Mouse (Mus musculus): ENCODE measurements around the gene Atxn2. TPM values are rescaled to one million over a fixed set of nuclear protein-coding genes. Genes with fewer than 3 reads are reported as not detected.

Atxn2 gene
- polyA plus RNA-seq, 1 experiment from 2014 or later, result 37.3 TPM

Small RNA genes lying within 50 kb of the gene (microRNA-seq; reads per million reads assigned to microRNA genes)
- not detected for gene Mir7031

Other genes with a start within 250 kb of the Atxn2 start
- gene Adam1b, start 207.9 kb upstream of the Atxn2 start, polyA plus RNA-seq (2016; fragmentation: Nextera tagmentation; extraction: Ambion mirVana), result 0.04 TPM in 1 of 2 replicates, not detected in the other
- 1.4 and 1.8 TPM in 2 replicates for gene Adam1a, start 165.9 kb upstream of the Atxn2 start, polyA plus RNA-seq (2016; fragmentation: Nextera tagmentation; extraction: Ambion mirVana)
- not detected in 2 replicates for gene Gm42878, start 165.9 kb upstream of the Atxn2 start, polyA plus RNA-seq (2016; fragmentation: Nextera tagmentation; extraction: Ambion mirVana)
- 45.5 and 49.4 TPM in 2 replicates for gene Mapkapk5, start 165.4 kb upstream of the Atxn2 start, polyA plus RNA-seq (2016; fragmentation: Nextera tagmentation; extraction: Ambion mirVana)
- 104 and 111 TPM in 2 replicates for gene Aldh2, start 117.5 kb upstream of the Atxn2 start, polyA plus RNA-seq (2016; fragmentation: Nextera tagmentation; extraction: Ambion mirVana)
- gene Acad12, start 92.4 kb upstream of the Atxn2 start, polyA plus RNA-seq (2016; fragmentation: Nextera tagmentation; extraction: Ambion mirVana), result 2.1 TPM in 2 replicates
- gene Acad10, start 50.8 kb upstream of the Atxn2 start, polyA plus RNA-seq (2016; fragmentation: Nextera tagmentation; extraction: Ambion mirVana), result 3.7 and 3.9 TPM in 2 replicates
- 40.4 and 44.8 TPM in 2 replicates for gene Brap, start 50.8 kb upstream of the Atxn2 start, polyA plus RNA-seq (2016; fragmentation: Nextera tagmentation; extraction: Ambion mirVana)
- 6.9 and 8.1 TPM in 2 replicates for gene Sh2b3, start 126.3 kb downstream of the Atxn2 start, polyA plus RNA-seq (2016; fragmentation: Nextera tagmentation; extraction: Ambion mirVana)
- 46.7 and 52.9 TPM in 2 replicates for gene Pheta1, start 137.6 kb downstream of the Atxn2 start, polyA plus RNA-seq (2016; fragmentation: Nextera tagmentation; extraction: Ambion mirVana)

Measured in midbrain, embryonic 10.5 days (tissue).